Mouse (Mus musculus) layer of hippocampus, adult 18-20 months (tissue): ENCODE measurements around the gene Gm19426. TPM values are rescaled to one million over a fixed set of nuclear protein-coding genes. Genes with fewer than 3 reads are reported as not detected.

Experiments used
- DNase-seq, 2 experiments: peaks; one replicate each; pipeline ENCODE4 v3.0.0; 2022; ENCODE audit warnings: low spot score in 2 of 2
- microRNA-seq, 2 experiments: library from miRNA; unstranded; fragments of <30 nt; microRNA quantifications; one replicate each; pipeline ENCODE4 v1.2.0; 2021
- total RNA-seq, 2 experiments: library from RNA; stranded (reverse); gene quantifications; 2 replicates each; pipeline ENCODE4 v1.2.3; 2021

The Gm19426 gene
- total RNA-seq, 2 experiments from 2014 or later: 1.9 to 2.5 TPM

- DNase-seq: no peak
Measured at GRCm38 (mm10) chr2:84723856-84724255, 19.6 kb downstream of the Gm19426 start.

- no peak for DNase-seq
Measured at GRCm38 (mm10) chr2:84721182-84721581, 22.3 kb downstream of the Gm19426 start.

GRCm38 (mm10) chr2:84720718-84721117 lies 22.7 kb downstream of the Gm19426 start:
- no peak for DNase-seq

GRCm38 (mm10) chr2:84717357-84717756 lies 26.1 kb downstream of the Gm19426 start:
- no peak for DNase-seq

GRCm38 (mm10) chr2:84716423-84717355 lies 26.8 kb downstream of the Gm19426 start:
- no peak for DNase-seq

GRCm38 (mm10) chr2:84715562-84716361 lies 27.7 kb downstream of the Gm19426 start:
- peak in 1 of 2 experiments; percentile 77 for DNase-seq

GRCm38 (mm10) chr2:84714811-84715561 lies 28.5 kb downstream of the Gm19426 start, which contains the start of gene Zdhhc5:
Zdhhc5 (minus strand) TSS chr2:84715180.
- DNase-seq: peak; percentile 97 to 99

- DNase-seq: no peak
Measured at GRCm38 (mm10) chr2:84714422-84714810, 29.0 kb downstream of the Gm19426 start.

- DNase-seq: no peak
Measured at GRCm38 (mm10) chr2:84711898-84712297, 31.6 kb downstream of the Gm19426 start.

GRCm38 (mm10) chr2:84707523-84707922 lies 35.9 kb downstream of the Gm19426 start:
- DNase-seq: no peak

- DNase-seq: no peak
Measured at GRCm38 (mm10) chr2:84705295-84705694, 38.2 kb downstream of the Gm19426 start.

GRCm38 (mm10) chr2:84704329-84704728 lies 39.1 kb downstream of the Gm19426 start:
- DNase-seq: no peak

- no peak for DNase-seq
Measured at GRCm38 (mm10) chr2:84703497-84703896, 40.0 kb downstream of the Gm19426 start.

GRCm38 (mm10) chr2:84695007-84695695 lies 48.3 kb downstream of the Gm19426 start:
- DNase-seq: no peak

Small RNA genes within 50 kb of the gene (microRNA-seq; reads per million reads assigned to microRNA genes)
- 1,436 to 1,730 reads per million in 2 experiments for gene Mir130a

Other genes starting within 250 kb of the Gm19426 start
- 10 to 100 TPM; 38.2 to 48.0 TPM for gene Ctnnd1, start 92.9 kb downstream of the Gm19426 start, total RNA-seq
- gene Btbd18, start 84.6 kb downstream of the Gm19426 start, total RNA-seq: not detected
- gene Selenoh, start 72.9 kb downstream of the Gm19426 start, total RNA-seq: 10 to 100 TPM; 22.6 to 25.0 TPM
- 1 to 10 TPM; 2.4 to 7.2 TPM for gene Gm28635, start 65.6 kb downstream of the Gm19426 start, total RNA-seq
- gene Med19, start 65.3 kb downstream of the Gm19426 start, total RNA-seq: 10 to 100 TPM; 33.9 to 34.4 TPM
- 100 to 1,000 TPM; 232 to 252 TPM for gene Tmx2, start 64.5 kb downstream of the Gm19426 start, total RNA-seq
- gene Zdhhc5, start 28.5 kb downstream of the Gm19426 start, total RNA-seq: 10 to 100 TPM; 36.3 to 39.1 TPM
- gene Clp1, start 16.3 kb downstream of the Gm19426 start, total RNA-seq: 10 to 100 TPM; 10.7 to 11.7 TPM
- gene Ypel4, start 9.6 kb downstream of the Gm19426 start, total RNA-seq: 10 to 100 TPM; 81.2 to 84.9 TPM
- 1 to 10 TPM; 5.9 to 7.5 TPM for gene Serping1, start 31.8 kb upstream of the Gm19426 start, total RNA-seq
- gene Ube2l6, start 55.2 kb upstream of the Gm19426 start, total RNA-seq: 1 to 10 TPM; 4.8 to 5.9 TPM
- gene Smtnl1, start 79.0 kb upstream of the Gm19426 start, total RNA-seq: not detected
- 10 to 100 TPM; 52.0 to 57.7 TPM for gene Timm10, start 83.3 kb upstream of the Gm19426 start, total RNA-seq
- under 1 TPM; 0.15 to 0.27 TPM for gene Slc43a1, start 95.2 kb upstream of the Gm19426 start, total RNA-seq
- 100 to 1,000 TPM; 103 to 104 TPM for gene Rtn4rl2, start 143.1 kb upstream of the Gm19426 start, total RNA-seq
- under 1 TPM; 0.30 to 0.58 TPM for gene Slc43a3, start 192.9 kb upstream of the Gm19426 start, total RNA-seq
- not detected for gene Prg2, start 236.8 kb upstream of the Gm19426 start, total RNA-seq
- not detected for gene Prg3, start 244.6 kb upstream of the Gm19426 start, total RNA-seq